Mouse (Mus musculus) erythroblast, embryonic 14.5 days (primary cell): Measurements from ENCODE around the gene Ppp1ca.

ENCODE experiments used
- GATA1 ChIP-seq: IDR thresholded peaks from 2 replicates; pipeline ENCODE4 v1.6.1; 2012; ENCODE audit warnings: low read length, inconsistent platforms, mixed read lengths
- TAL1 ChIP-seq: IDR thresholded peaks from 3 replicates; pipeline ENCODE4 v1.6.1; 2012; ENCODE audit warnings: low read length, inconsistent platforms, mixed read lengths

GRCm38 (mm10) chr19:4190831-4191334 lies 982 bp upstream of the Ppp1ca start, which contains the start of gene Tbc1d10c:
- no peak for TF ChIP-seq TAL1
- no peak for TF ChIP-seq GATA1
